Mouse (Mus musculus) left cerebral cortex, postnatal 14 days (tissue): ENCODE data around the gene Atpif1. TPM values are rescaled to one million over a fixed set of nuclear protein-coding genes. Genes with fewer than 3 reads are reported as not detected.
"Not testable (repeated sequence)": the region's sequence is repeated elsewhere in the genome, so short reads cannot be mapped to it uniquely, and the experiment has no call there.

Experiments
- DNase-seq, 2 experiments: peaks; one replicate each; pipeline ENCODE4 v3.0.0; 2021 to 2022; ENCODE audit warnings: low spot score in 2 of 2, mixed read lengths in 1 of 2
- intact Hi-C: fragments of 180-260 bp; cut with DNase I; formaldehyde crosslinking; loops from one replicate; pipeline ENCODE4 v1.15.1; 2025
- total RNA-seq, 2 experiments: library from RNA; stranded (reverse); gene quantifications; 2 replicates each; pipeline ENCODE4 v1.2.3; 2021

Atpif1 gene
- total RNA-seq, 2 experiments from 2014 or later = 629 to 641 TPM

DNA sequence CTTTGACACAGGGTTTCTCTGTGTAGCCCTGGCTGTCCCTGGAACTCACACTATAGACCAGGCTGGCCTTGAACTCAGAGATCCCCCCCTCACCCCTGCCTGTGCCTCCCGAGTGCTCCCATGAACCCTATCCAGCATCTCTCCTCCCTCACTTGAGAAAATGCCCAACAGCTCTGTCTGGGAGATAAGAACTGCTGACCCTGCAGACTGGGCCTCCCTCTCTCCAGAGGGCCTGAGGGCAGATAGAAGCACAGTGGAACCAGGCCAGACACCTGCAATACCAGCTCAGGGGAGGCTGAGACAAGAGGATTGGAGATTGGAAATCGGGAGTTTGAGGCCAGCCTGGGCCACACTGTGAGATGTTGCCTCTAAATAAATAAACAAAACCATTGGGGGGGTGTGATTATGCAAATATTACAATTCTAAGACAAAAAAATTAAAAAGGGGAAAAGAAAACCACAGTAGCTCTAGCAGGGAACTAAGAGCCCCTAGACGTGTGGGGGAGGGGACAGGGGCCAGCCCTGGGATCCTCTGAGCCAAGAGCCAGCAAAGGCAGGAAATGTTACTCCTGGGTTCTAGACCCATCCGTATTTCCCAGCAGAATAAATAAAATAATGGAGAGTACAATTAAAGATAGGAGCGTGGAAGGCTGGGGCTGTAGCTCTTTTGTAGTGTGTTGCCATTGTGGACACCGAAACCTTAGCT, 28.3 kb downstream of the Atpif1 start:
- intact Hi-C loops = no loop called here
- no peak for DNase-seq

DNA sequence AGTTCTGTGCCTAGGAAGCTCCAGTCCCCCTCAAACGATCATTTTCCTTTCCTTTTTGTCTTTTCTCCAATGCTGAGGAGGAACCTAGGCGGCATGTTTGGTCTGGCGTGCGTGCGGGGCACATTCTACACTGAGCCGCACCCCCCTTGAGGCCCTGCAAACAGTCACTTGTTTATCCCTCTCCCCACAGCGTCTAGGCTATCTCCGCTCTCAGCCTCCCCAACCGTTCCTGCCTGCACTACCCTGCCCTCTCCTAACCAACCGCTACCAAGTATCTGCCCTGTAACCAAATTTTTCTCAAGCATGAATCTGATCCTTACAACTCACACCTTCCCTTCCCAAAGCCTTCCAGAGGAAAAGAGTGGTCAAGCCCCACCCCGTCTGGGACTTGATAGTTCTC, 30.1 kb downstream of the Atpif1 start:
- intact Hi-C loops = no loop called here
- no peak for DNase-seq

DNA sequence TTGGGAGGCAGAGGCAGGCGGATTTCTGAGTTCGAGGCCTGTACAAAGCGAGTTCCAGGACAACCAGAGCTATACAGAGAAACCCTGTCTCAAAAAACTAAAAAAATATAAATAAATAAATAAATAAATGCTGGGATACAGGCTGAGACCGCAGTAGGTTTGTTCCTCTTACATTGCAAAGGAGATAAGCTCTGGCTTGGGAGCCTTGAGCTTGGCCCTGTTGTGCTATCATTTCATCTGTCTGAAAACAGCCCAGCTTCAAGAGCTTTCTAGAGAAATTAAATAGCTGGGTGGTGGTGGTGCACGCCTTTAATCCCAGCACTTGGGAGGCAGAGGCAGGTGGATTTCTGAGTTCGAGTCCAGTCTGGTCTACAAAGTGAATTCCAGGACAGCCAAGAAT, 31.8 kb downstream of the Atpif1 start:
- intact Hi-C loops = no loop called here
- DNase-seq = no peak

- intact Hi-C loops = no loop called here
- DNase-seq = peak; percentile 25 to 30
Measured at GRCm38 (mm10) chr4:132494271-132494918, 39.1 kb downstream of the Atpif1 start.

DNA sequence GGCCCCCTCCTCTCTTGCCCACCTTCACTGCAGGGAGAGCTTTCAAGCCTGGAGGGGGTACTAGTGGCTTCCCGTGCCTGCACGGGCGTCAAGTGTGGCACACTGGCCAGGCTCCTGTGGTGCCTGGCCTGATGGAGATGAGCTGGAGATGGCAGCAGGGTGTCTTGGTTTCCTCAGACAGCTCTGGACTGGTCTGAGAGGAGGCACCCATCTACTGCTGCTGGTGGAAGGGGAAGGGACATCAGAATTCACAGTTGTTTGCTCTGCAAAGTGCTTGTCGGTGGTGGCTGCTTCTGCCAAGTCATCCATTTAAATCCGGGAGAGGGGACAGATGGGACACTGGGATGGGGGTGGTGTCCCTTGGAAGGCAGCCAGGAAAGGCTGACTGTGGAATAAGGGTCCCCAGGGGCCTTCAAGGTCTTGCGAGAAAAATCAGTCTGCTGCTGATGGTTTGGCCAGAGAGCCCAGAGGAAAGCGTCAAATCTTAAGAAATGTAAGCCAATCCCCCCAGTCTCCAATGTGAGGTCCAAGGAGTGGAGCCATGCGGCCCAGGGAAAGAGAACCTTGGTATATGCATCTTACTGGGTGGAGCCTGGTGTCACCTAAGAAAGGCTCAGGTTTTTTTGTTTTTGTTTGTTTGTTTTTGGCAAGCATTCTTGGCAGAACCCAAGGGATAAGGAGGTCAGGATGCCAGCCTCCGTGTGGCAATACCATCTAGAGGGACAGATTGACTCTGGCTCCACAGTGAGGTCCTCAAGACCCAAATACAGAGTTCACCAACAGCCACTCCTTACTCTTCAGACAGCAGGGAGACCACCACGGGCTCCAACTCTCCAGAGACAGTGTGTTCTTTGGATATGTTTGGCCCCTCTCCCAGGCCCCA, 41.0 kb downstream of the Atpif1 start:
- intact Hi-C loops = no loop called here
- no peak for DNase-seq

DNA sequence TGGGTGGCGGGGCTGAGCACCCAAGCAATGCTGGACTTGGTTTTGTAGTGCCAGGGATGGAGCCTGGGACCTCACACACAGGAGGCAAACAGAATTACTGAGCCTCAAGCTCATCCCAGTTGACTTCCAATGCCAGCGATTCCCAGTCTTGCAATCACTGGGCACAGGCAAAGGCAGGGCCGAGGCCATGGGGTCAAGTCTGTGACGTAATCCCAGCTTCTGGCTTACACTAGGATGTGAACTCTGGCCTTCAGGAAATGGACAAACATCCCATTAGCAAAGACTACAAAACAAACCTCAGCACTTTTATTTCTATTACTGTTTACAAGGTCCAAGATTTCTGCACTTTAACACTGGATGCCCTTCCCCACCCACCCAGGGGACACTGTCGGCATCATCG, 41.7 kb downstream of the Atpif1 start:
- intact Hi-C loops = no loop called here
- DNase-seq = no peak

DNA sequence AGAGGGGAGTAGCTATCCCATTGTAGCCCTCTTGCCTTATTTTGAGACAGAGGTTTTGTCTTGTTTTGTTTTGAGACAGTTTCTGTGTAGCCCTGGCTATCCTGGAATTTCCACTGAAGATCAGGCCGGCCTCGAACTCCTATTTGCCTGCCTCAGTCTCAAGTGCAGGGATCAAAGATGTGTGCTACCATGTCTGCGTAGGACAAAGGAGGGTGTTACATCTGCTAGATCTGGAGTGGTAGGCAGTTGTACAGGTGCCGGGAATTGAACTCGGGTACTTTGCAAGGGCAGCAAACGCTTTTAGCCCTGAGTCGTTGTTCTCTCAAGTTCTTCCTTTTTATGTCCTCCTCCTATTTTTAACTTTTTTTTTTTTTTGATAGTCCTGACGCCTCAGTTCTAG, 42.4 kb downstream of the Atpif1 start:
- intact Hi-C loops = no loop called here
- DNase-seq = no peak

DNA sequence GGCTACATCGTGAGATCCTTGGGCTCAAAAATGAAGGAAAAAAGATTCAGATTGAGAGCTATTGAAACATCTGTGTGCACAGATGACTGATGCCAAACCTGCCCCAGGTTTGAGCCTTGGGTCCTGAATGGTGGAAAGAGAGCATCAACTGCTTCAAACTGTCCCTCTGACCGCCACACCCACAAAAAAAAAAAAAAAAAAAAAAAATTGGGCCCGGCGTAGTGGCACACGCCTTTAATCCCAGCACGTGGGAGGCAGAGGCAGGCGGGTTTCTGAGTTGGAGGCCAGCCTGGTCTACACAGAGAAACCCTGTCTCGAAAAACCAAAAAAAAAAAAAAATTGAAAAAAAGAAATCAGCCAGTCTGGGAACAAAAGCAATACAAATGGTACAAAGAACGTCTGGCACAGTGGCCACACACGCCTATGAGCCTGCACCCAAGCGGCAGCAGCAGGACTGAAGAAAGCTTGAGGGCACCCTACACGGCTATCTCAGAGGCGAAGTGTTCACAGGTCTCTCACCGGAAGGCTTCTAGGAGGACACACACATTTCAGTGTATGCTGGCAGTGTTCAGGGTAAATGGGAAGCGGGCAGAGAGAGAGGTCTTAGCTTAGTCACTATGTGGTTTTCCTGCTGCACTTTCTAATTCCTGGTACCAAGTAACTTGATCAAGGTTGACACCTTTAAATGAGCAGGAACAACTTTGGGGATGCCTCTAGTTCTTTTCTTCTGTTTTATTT, 43.0 kb downstream of the Atpif1 start:
- intact Hi-C loops = no loop called here
- no peak for DNase-seq

DNA sequence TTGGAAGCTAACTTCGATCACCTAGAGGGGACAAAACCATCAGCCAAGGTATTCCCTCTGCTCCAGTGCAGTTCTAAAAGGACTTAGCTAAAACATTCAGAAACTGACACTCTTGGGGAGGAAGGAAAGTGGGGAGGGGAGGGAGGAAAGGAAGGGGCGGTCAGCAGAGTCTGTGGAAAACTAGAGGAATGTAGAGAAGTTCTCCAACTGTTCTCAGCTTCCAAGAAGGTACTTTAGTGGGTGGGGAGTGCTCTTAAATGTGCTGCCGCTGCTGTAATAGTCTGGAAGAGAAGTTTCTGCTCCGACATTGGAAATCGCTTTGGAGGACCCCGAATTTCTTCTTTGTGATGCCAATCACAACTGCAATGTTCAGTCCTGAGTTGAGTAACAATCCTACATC, 44.5 kb downstream of the Atpif1 start:
- no peak for DNase-seq
- intact Hi-C loops = no loop called here

- intact Hi-C loops = no loop called here
- DNase-seq = no peak
Measured at GRCm38 (mm10) chr4:132488521-132488920, 44.9 kb downstream of the Atpif1 start.

- intact Hi-C loops = no loop called here
- DNase-seq = no peak
Measured at GRCm38 (mm10) chr4:132484820-132485219, 48.6 kb downstream of the Atpif1 start.

DNA sequence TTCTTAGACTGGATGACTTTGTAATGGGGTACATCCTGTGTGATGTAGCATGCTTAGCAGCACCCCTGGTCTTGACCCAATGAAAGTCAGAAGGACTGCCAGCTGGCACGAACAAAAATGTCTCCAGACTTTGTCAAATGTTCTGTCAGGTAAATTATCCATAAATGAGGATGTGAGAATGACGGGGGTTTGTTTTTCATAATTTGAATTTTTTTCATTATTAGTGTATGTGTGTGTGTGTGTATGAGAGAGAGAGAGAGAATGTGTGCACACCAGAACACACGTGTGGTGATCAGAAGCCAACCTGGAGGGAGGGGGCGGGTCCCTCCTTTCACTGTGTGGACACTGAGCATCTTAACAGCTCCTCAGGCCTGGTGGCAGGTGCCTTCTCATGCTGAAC, 49.2 kb downstream of the Atpif1 start:
- intact Hi-C loops = no loop called here
- no peak for DNase-seq

GRCm38 (mm10) chr4:132482956-132483608, 50.4 kb downstream of the Atpif1 start:
- DNase-seq = no peak
- intact Hi-C loops = no loop called here

- DNase-seq, intact Hi-C loops: not testable (repeated sequence)
Measured at GRCm38 (mm10) chr4:132482104-132482503, 51.4 kb downstream of the Atpif1 start.

Other genes starting within 250 kb of the Atpif1 start
- 1 to 10 TPM in 1 of 2 experiments, under 1 TPM in 1; 0.61 to 1.3 TPM for gene Rab42, start 230.3 kb downstream of the Atpif1 start, total RNA-seq
- 10 to 100 TPM; 20.1 to 22.1 TPM for gene Trnau1ap, start 204.1 kb downstream of the Atpif1 start, total RNA-seq
- gene Rcc1, start 180.1 kb downstream of the Atpif1 start, total RNA-seq = 10 to 100 TPM; 13.8 to 14.0 TPM
- gene Phactr4, start 111.2 kb downstream of the Atpif1 start, total RNA-seq = 10 to 100 TPM in 1 of 2 experiments, 1 to 10 TPM in 1; 7.0 to 11.4 TPM
- gene Med18, start 69.7 kb downstream of the Atpif1 start, total RNA-seq = 1 to 10 TPM; 8.0 to 8.2 TPM
- gene Sesn2, start 23.2 kb downstream of the Atpif1 start, total RNA-seq = 10 to 100 TPM; 10.8 to 12.2 TPM
- gene Dnajc8, start 1.9 kb upstream of the Atpif1 start, total RNA-seq = 10 to 100 TPM; 76.0 to 79.0 TPM
- gene Ptafr, start 30.4 kb upstream of the Atpif1 start, total RNA-seq = 1 to 10 TPM; 1.4 to 1.6 TPM
- gene Eya3, start 105.3 kb upstream of the Atpif1 start, total RNA-seq = 10 to 100 TPM; 26.6 to 29.4 TPM
- gene Xkr8, start 198.9 kb upstream of the Atpif1 start, total RNA-seq = 1 to 10 TPM; 1.9 to 3.8 TPM
- gene Smpdl3b, start 223.6 kb upstream of the Atpif1 start, total RNA-seq = 1 to 10 TPM; 2.2 to 2.9 TPM
- gene Rpa2, start 234.7 kb upstream of the Atpif1 start, total RNA-seq = 10 to 100 TPM; 12.1 to 13.3 TPM